Mouse (Mus musculus) myocyte (in vitro differentiated cells): ENCODE results near the gene Pth.

Experiments
- E2F4 ChIP-seq: IDR thresholded peaks from one replicate; pipeline ENCODE4 v1.6.1; 2011; ENCODE audit warnings: mild to moderate bottlenecking, control low read depth, moderate library complexity; ENCODE audit not compliant: insufficient read depth
- MAX ChIP-seq: IDR thresholded peaks from one replicate; pipeline ENCODE4 v1.6.1; 2011; ENCODE audit warnings: low read depth, mild to moderate bottlenecking, control low read depth
- MYOD1 ChIP-seq, 3 experiments: IDR thresholded peaks; one replicate each; pipeline ENCODE4 v1.6.1; 2011; ENCODE audit warnings: control low read depth in 2 of 3, low read depth in 2 of 3, mild to moderate bottlenecking in 2 of 3, moderate library complexity in 1 of 3; ENCODE audit not compliant: insufficient read length in 2 of 3, control insufficient read depth in 1 of 3
- MYOG ChIP-seq, 3 experiments: IDR thresholded peaks; one replicate each; pipeline ENCODE4 v1.6.1; 2011; ENCODE audit warnings: control low read depth in 2 of 3, low read depth in 2 of 3, mild to moderate bottlenecking in 2 of 3; ENCODE audit not compliant: insufficient read length in 2 of 3, control insufficient read depth in 1 of 3, insufficient read depth in 1 of 3
- POLR2A ChIP-seq: IDR thresholded peaks from one replicate; pipeline ENCODE4 v1.6.1; 2011; ENCODE audit warnings: low read depth, mild to moderate bottlenecking, control low read depth, moderate library complexity; ENCODE audit not compliant: insufficient read length
- POLR2AphosphoS2 ChIP-seq: IDR thresholded peaks from one replicate; pipeline ENCODE4 v1.6.1; 2011; ENCODE audit warnings: low read depth, control low read depth; ENCODE audit not compliant: insufficient read length
- REST ChIP-seq: IDR thresholded peaks from one replicate; pipeline ENCODE4 v1.6.1; 2011; ENCODE audit warnings: mild to moderate bottlenecking, control low read depth, moderate library complexity; ENCODE audit not compliant: insufficient read depth, insufficient read length
- USF1 ChIP-seq: IDR thresholded peaks from one replicate; pipeline ENCODE4 v1.6.1; 2011; ENCODE audit warnings: low read depth, mild to moderate bottlenecking, control low read depth, moderate library complexity

- TF ChIP-seq USF1 (no peak), POLR2A (no peak), E2F4 (no peak), MYOD1 (IDR thresholded peaks at IDR 0.05; ENCODE audit: control insufficient read depth in 1 of 3, insufficient read length in 2 of 3, low read depth in 2 of 3) (no peak), MYOG (IDR thresholded peaks at IDR 0.05; ENCODE audit: control insufficient read depth in 1 of 3, insufficient read depth in 1 of 3, insufficient read length in 2 of 3, low read depth in 2 of 3) (no peak), REST (no peak), MAX (no peak), POLR2AphosphoS2 (no peak)
These were observed 45.9 kb upstream of the Pth start for GRCm38 (mm10) chr7:113434286-113434685.
